Comparison of ENCODE assay signal across 10 mouse cellular contexts in the genomic region with DNA sequence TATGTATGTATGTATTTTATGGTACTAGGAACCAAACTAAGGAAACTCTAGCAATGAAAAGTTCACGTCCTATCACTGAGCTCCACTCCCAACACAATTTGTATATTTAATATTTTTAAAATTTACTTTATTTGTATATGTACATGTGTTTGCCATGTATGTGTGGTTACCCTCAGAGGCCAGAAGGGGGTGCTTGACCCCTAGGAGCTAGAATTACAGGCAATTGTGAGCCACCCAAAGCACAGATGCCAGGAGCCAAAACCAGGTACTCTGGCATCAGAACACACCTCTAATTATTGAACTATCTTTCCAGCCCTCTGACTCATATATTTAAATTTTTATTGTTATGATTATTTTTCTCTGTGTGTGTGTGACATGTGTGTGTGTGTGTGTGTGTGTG.
DNase-seq lines count a peak whose midpoint lies in the region; ATAC-seq and TF ChIP-seq lines count a peak whose summit lies in the region.
"Had no signal": no experiment of that assay in that cellular context is flagged by ENCODE, and none has a peak within 500 bp of the region (broad histone marks: within the 10 kb centered on the region; RNA-seq: fewer than 3 reads in every experiment).

No protein-coding gene starts in this region.

- H3K9ac ChIP-seq in hindbrain, embryonic 11.5 days (ENCODE audit: low read depth, low read length): no peak overlapping the region
- H3K9ac ChIP-seq in midbrain, postnatal 0 days (replicated peaks; ENCODE audit: low read length, poor library complexity, severe bottlenecking): no peak overlapping the region
- H3K9ac ChIP-seq: embryonic facial prominence, embryonic 12.5 days; midbrain, embryonic 15.5 days had no signal

- peak; percentile 41 for TF ChIP-seq CTCF in midbrain, postnatal 0 days (IDR thresholded peaks at IDR 0.05)

- no peak for ATAC-seq in CD4-positive, CD25-positive, alpha-beta regulatory T cell, adult 4 months
- ATAC-seq in hindbrain, embryonic 11.5 days (ENCODE audit: low FRiP score): no peak
- no peak for ATAC-seq in midbrain, postnatal 0 days (ENCODE audit: low FRiP score)
- no peak for ATAC-seq in erythroid progenitor cell, adult 5-6 weeks (replicated peaks; ENCODE audit: low FRiP score, poor library complexity, severe bottlenecking)
- ATAC-seq: midbrain, embryonic 15.5 days had no signal

- peak; percentile 2 for DNase-seq in CD4-positive, CD25-positive, alpha-beta regulatory T cell, adult 2 months (ENCODE audit: low read depth, low spot score)
- peak; percentile 23 for DNase-seq in hindbrain, embryonic 11.5 days (ENCODE audit: low spot score)
- no peak for DNase-seq in hindbrain, embryonic 10.5 days (ENCODE audit: low spot score)
- DNase-seq in midbrain, postnatal 0 days (ENCODE audit: low spot score): no peak
- no peak for DNase-seq in midbrain, embryonic 10.5 days (ENCODE audit: low spot score)
- peak; percentile 48 for DNase-seq in retina, postnatal 1 day

- H3K27me3 ChIP-seq in hindbrain, embryonic 11.5 days (ENCODE audit: control insufficient read depth, insufficient read depth, low read length): no peaks in the 10 kb centered on the region
- peaks cover 10% of the 10 kb centered on the region; the same call in 1 of the 2 replicates for H3K27me3 ChIP-seq in hindbrain, embryonic 10.5 days (ENCODE audit: insufficient read depth, poor library complexity, severe bottlenecking)
- no peaks in the 10 kb centered on the region for H3K27me3 ChIP-seq in midbrain, postnatal 0 days (ENCODE audit: insufficient read depth, low read length)
- H3K27me3 ChIP-seq in midbrain, embryonic 10.5 days (ENCODE audit: low read depth, poor library complexity, severe bottlenecking): peaks cover 12% of the 10 kb centered on the region; the same call in 1 of the 2 replicates
- H3K27me3 ChIP-seq: embryonic facial prominence, embryonic 12.5 days; midbrain, embryonic 15.5 days had no signal

- no peaks in the 10 kb centered on the region for H3K36me3 ChIP-seq in hindbrain, embryonic 11.5 days (ENCODE audit: control insufficient read depth, insufficient read depth, low read length)
- H3K36me3 ChIP-seq in hindbrain, embryonic 10.5 days: no peaks in the 10 kb centered on the region
- no peaks in the 10 kb centered on the region for H3K36me3 ChIP-seq in midbrain, postnatal 0 days (ENCODE audit: insufficient read depth, low read length)
- H3K36me3 ChIP-seq in midbrain, embryonic 10.5 days: no peaks in the 10 kb centered on the region
- H3K36me3 ChIP-seq: embryonic facial prominence, embryonic 12.5 days; midbrain, embryonic 15.5 days had no signal

- H3K4me1 ChIP-seq in hindbrain, embryonic 11.5 days (replicated peaks; ENCODE audit: control insufficient read depth, insufficient read depth, low read length): no peaks in the 10 kb centered on the region
- H3K4me1 ChIP-seq in hindbrain, embryonic 10.5 days (replicated peaks): no peaks in the 10 kb centered on the region
- no peaks in the 10 kb centered on the region for H3K4me1 ChIP-seq in midbrain, postnatal 0 days (ENCODE audit: insufficient read depth, low read length)
- H3K4me1 ChIP-seq in midbrain, embryonic 10.5 days: peaks cover 22% of the 10 kb centered on the region
- H3K4me1 ChIP-seq: embryonic facial prominence, embryonic 12.5 days; midbrain, embryonic 15.5 days had no signal

- no peak overlapping the region for H3K4me3 ChIP-seq in hindbrain, embryonic 11.5 days (ENCODE audit: low read depth, low read length)
- H3K4me3 ChIP-seq in hindbrain, embryonic 10.5 days: no peak overlapping the region
- no peak overlapping the region for H3K4me3 ChIP-seq in midbrain, postnatal 0 days (ENCODE audit: low read depth, low read length)
- no peak overlapping the region for H3K4me3 ChIP-seq in midbrain, embryonic 10.5 days
- H3K4me3 ChIP-seq: embryonic facial prominence, embryonic 12.5 days; midbrain, embryonic 15.5 days had no signal

- no peak overlapping the region for H3K27ac ChIP-seq in hindbrain, embryonic 11.5 days (ENCODE audit: low read depth, low read length)
- no peak overlapping the region for H3K27ac ChIP-seq in hindbrain, embryonic 10.5 days
- no peak overlapping the region for H3K27ac ChIP-seq in midbrain, postnatal 0 days (ENCODE audit: low read depth, low read length)
- H3K27ac ChIP-seq in midbrain, embryonic 10.5 days (replicated peaks): no peak overlapping the region
- H3K27ac ChIP-seq: embryonic facial prominence, embryonic 12.5 days; midbrain, embryonic 15.5 days had no signal

- no peaks in the 10 kb centered on the region for H3K9me3 ChIP-seq in hindbrain, embryonic 11.5 days (ENCODE audit: control insufficient read depth, low read length)
- no peaks in the 10 kb centered on the region for H3K9me3 ChIP-seq in hindbrain, embryonic 10.5 days
- H3K9me3 ChIP-seq in midbrain, postnatal 0 days (ENCODE audit: low read length): no peaks in the 10 kb centered on the region
- no peaks in the 10 kb centered on the region for H3K9me3 ChIP-seq in midbrain, embryonic 10.5 days (replicated peaks)
- H3K9me3 ChIP-seq: embryonic facial prominence, embryonic 12.5 days; midbrain, embryonic 15.5 days had no signal

- no peak overlapping the region for H3K4me2 ChIP-seq in hindbrain, embryonic 11.5 days (replicated peaks; ENCODE audit: low read depth, low read length)
- H3K4me2 ChIP-seq in midbrain, postnatal 0 days (ENCODE audit: low read depth, low read length, poor library complexity, severe bottlenecking): no peak overlapping the region
- H3K4me2 ChIP-seq: embryonic facial prominence, embryonic 12.5 days; midbrain, embryonic 15.5 days had no signal

- WGBS in hindbrain, embryonic 11.5 days: 83% methylated on average over 1 of the region's 1 CpGs
- WGBS in hindbrain, embryonic 10.5 days: 90% methylated on average over 1 of the region's 1 CpGs
- 93% methylated on average over 1 of the region's 1 CpGs for WGBS in midbrain, postnatal 0 days
- WGBS in midbrain, embryonic 10.5 days: 84% methylated on average over 1 of the region's 1 CpGs

Comparison
In these comparisons a context has a peak if more than half of its experiments do, and no peak if none do; other contexts are left out.
1. DNase-seq: peak in CD4-positive, CD25-positive, alpha-beta regulatory T cell, adult 2 months (single experiment), hindbrain, embryonic 11.5 days (single experiment) and retina, postnatal 1 day (single experiment); none in hindbrain, embryonic 10.5 days (single experiment), midbrain, postnatal 0 days (single experiment) and midbrain, embryonic 10.5 days (single experiment).